Mouse (Mus musculus) C2C12 (cell line): ENCODE measurements around the gene Gm128. TPM values are rescaled to one million over a fixed set of nuclear protein-coding genes. Genes with fewer than 3 reads are reported as not detected.

Source experiments
- H3K27me3 ChIP-seq: one replicate; pipeline ENCODE4 v1.6.1; 2011; ENCODE audit not compliant: control insufficient read depth, insufficient read depth, insufficient read length
- H3K36me3 ChIP-seq: one replicate; pipeline ENCODE4 v1.6.1; 2011; ENCODE audit not compliant: control insufficient read depth, insufficient read depth
- H3K4me3 ChIP-seq: one replicate; pipeline ENCODE4 v1.5.1; 2011; ENCODE audit warnings: mild to moderate bottlenecking, control low read depth; ENCODE audit not compliant: poor library complexity, insufficient read depth, severe bottlenecking
- H3K79me2 ChIP-seq: one replicate; pipeline ENCODE4 v1.6.1; 2011; ENCODE audit not compliant: control insufficient read depth, insufficient read depth
- H3K79me3 ChIP-seq: one replicate; pipeline ENCODE4 v1.6.1; 2011; ENCODE audit warnings: low read depth, control low read depth
- H3ac ChIP-seq: one replicate; pipeline ENCODE3; 2011; ENCODE audit warnings: low read depth; ENCODE audit not compliant: control insufficient read depth, insufficient read length
- CEBPB ChIP-seq: IDR thresholded peaks from one replicate; pipeline ENCODE4 v1.6.1; 2011; ENCODE audit warnings: low read depth, mild to moderate bottlenecking, control low read depth, moderate library complexity
- CTCF ChIP-seq: IDR thresholded peaks from one replicate; pipeline ENCODE4 v1.5.1; 2011; ENCODE audit not compliant: control insufficient read depth, insufficient read depth, insufficient read length
- FOSL1 ChIP-seq: IDR thresholded peaks from one replicate; pipeline ENCODE4 v1.8.0; 2011; ENCODE audit warnings: mild to moderate bottlenecking, low read length; ENCODE audit not compliant: poor library complexity, insufficient read depth, severe bottlenecking
- MAX ChIP-seq: IDR thresholded peaks from one replicate; pipeline ENCODE4 v1.6.1; 2011; ENCODE audit warnings: mild to moderate bottlenecking, control low read depth
- MYOD1 ChIP-seq: IDR thresholded peaks from one replicate; pipeline ENCODE4 v1.6.1; 2011; ENCODE audit warnings: low read depth; ENCODE audit not compliant: control insufficient read depth, insufficient read length
- MYOG ChIP-seq: IDR thresholded peaks from one replicate; pipeline ENCODE4 v1.6.1; 2011; ENCODE audit not compliant: control insufficient read depth, insufficient read length; ENCODE audit errors: extremely low read depth
- USF1 ChIP-seq: IDR thresholded peaks from one replicate; pipeline ENCODE4 v1.6.1; 2011; ENCODE audit warnings: low read depth, mild to moderate bottlenecking, control low read depth, moderate library complexity
- polyA plus RNA-seq: library from polyadenylated mRNA; unstranded; fragments of >200 nt; fragmentation: generic; extraction: Trizol; gene quantifications from one replicate; pipeline ENCODE4 v1.2.1, GENCODE M21; 2012; ENCODE audit warnings: missing spikeins

The Gm128 gene
- polyA plus RNA-seq, 1 experiment = 0.11 TPM

GRCm38 (mm10) chr3:95228148-95228893, 13.1 kb downstream of the Gm128 start, which contains the start of gene Cdc42se1:
TSS of gene Cdc42se1 (plus strand) at chr3:95228732.
- peak within 1 kb of the TSS; percentile 87 for H3ac ChIP-seq
- TF ChIP-seq USF1 = no peak
- no peak for TF ChIP-seq MYOG
- peak; percentile 88 for TF ChIP-seq CEBPB
- TF ChIP-seq MYOD1 = no peak
- TF ChIP-seq MAX = no peak
- peaks cover 47% of the 10 kb centered on the region for H3K36me3 ChIP-seq

GRCm38 (mm10) chr3:95227214-95227613, 14.2 kb downstream of the Gm128 start:
- Histone ChIP-seq H3K79me2 (peaks cover 100% of the 10 kb centered on the region), H3K79me3 (peaks cover 87% of the 10 kb centered on the region), H3K27me3 (no peaks in the 10 kb centered on the region), H3ac (peak overlapping the region; percentile 61), H3K36me3 (peaks cover 46% of the 10 kb centered on the region), H3K4me3 (peak overlapping the region; percentile 69)
- TF ChIP-seq CTCF (no peak), MAX (peak; percentile 70)

More at GRCm38 (mm10) chr3:95228148-95228893, 13.1 kb downstream of the Gm128 start, which contains the start of gene Cdc42se1:
- peak within 1 kb of the TSS; percentile 69 for H3K4me3 ChIP-seq
- H3K79me3 ChIP-seq = peaks cover 83% of the 10 kb centered on the region
- H3K27me3 ChIP-seq = no peaks in the 10 kb centered on the region
- peaks cover 99% of the 10 kb centered on the region for H3K79me2 ChIP-seq

- H3K27me3 ChIP-seq = no peaks in the 10 kb centered on the region
- no peak for TF ChIP-seq FOSL1
- TF ChIP-seq MAX = no peak
- no peak for TF ChIP-seq CEBPB
- no peak for TF ChIP-seq USF1
- no peak for TF ChIP-seq CTCF
- TF ChIP-seq MYOG = no peak
- TF ChIP-seq MYOD1 = no peak
Observed at GRCm38 (mm10) chr3:95224295-95224694, 17.1 kb downstream of the Gm128 start.

GRCm38 (mm10) chr3:95223041-95223440, 18.4 kb downstream of the Gm128 start:
- H3K36me3 ChIP-seq = peaks cover 75% of the 10 kb centered on the region
- TF ChIP-seq MYOD1 = no peak
- TF ChIP-seq USF1 = no peak
- TF ChIP-seq CTCF = no peak
- TF ChIP-seq CEBPB = no peak
- no peak for TF ChIP-seq MAX
- TF ChIP-seq FOSL1 = no peak
- no peak for TF ChIP-seq MYOG

More at GRCm38 (mm10) chr3:95224295-95224694, 17.1 kb downstream of the Gm128 start:
- Histone ChIP-seq H3K36me3 (peaks cover 70% of the 10 kb centered on the region), H3ac (no peak overlapping the region), H3K79me3 (peaks cover 71% of the 10 kb centered on the region), H3K79me2 (peaks cover 94% of the 10 kb centered on the region), H3K4me3 (no peak overlapping the region)

GRCm38 (mm10) chr3:95218466-95219137, 22.8 kb downstream of the Gm128 start:
- no peak for TF ChIP-seq USF1
- TF ChIP-seq MYOG = no peak
- no peak for TF ChIP-seq CEBPB
- TF ChIP-seq MYOD1 = no peak
- no peak for TF ChIP-seq MAX
- no peak for TF ChIP-seq CTCF
- no peak for TF ChIP-seq FOSL1
- Histone ChIP-seq H3K79me3 (peaks cover 27% of the 10 kb centered on the region), H3K4me3 (no peak overlapping the region), H3K27me3 (no peaks in the 10 kb centered on the region), H3K36me3 (peaks cover 62% of the 10 kb centered on the region), H3ac (no peak overlapping the region), H3K79me2 (peaks cover 57% of the 10 kb centered on the region)

More at GRCm38 (mm10) chr3:95223041-95223440, 18.4 kb downstream of the Gm128 start:
- Histone ChIP-seq H3K27me3 (no peaks in the 10 kb centered on the region), H3ac (no peak overlapping the region), H3K79me3 (peaks cover 65% of the 10 kb centered on the region), H3K4me3 (no peak overlapping the region), H3K79me2 (peaks cover 82% of the 10 kb centered on the region)
